14 mouse cellular contexts compared by ENCODE assay signal in genomic region chr14:24216064-24216463, GRCm38 (mm10). TPM values are rescaled to one million over a fixed set of nuclear protein-coding genes. Genes with fewer than 3 reads are reported as not detected.
DNase-seq lines count a peak whose midpoint lies in the region; ATAC-seq and TF ChIP-seq lines count a peak whose summit lies in the region.
"Had no signal": no experiment of that assay in that cellular context is flagged by ENCODE, and none has a peak within 500 bp of the region (broad histone marks: within the 10 kb centered on the region; RNA-seq: fewer than 3 reads in every experiment).

No protein-coding gene starts in this region.

- H3K9ac ChIP-seq in forebrain, embryonic 12.5 days = no peak overlapping the region
- H3K9ac ChIP-seq in forebrain, embryonic 13.5 days = no peak overlapping the region
- no peak overlapping the region for H3K9ac ChIP-seq in intestine, embryonic 16.5 days (ENCODE audit: low read depth, low read length)
- H3K9ac ChIP-seq: liver, embryonic 12.5 days had no signal

- no peaks in the 10 kb centered on the region for H3K27me3 ChIP-seq in forebrain, embryonic 12.5 days
- no peaks in the 10 kb centered on the region for H3K27me3 ChIP-seq in forebrain, embryonic 13.5 days
- H3K27me3 ChIP-seq in G1E (ENCODE audit: insufficient read depth, low read length) = peaks cover 2% of the 10 kb centered on the region; the same call in 1 of the 2 replicates
- H3K27me3 ChIP-seq in intestine, embryonic 16.5 days (replicated peaks; ENCODE audit: control insufficient read depth, insufficient read depth, low read length) = no peaks in the 10 kb centered on the region
- H3K27me3 ChIP-seq: embryonic facial prominence, embryonic 13.5 days had no signal

- 59% methylated on average over 4 of the region's 4 CpGs for WGBS in forebrain, embryonic 12.5 days
- WGBS in forebrain, embryonic 13.5 days = 60% methylated on average over 4 of the region's 4 CpGs
- 52% methylated on average over 4 of the region's 4 CpGs for WGBS in intestine, embryonic 16.5 days

- ATAC-seq in forebrain, embryonic 12.5 days (ENCODE audit: low FRiP score) = no peak
- no peak for ATAC-seq in forebrain, embryonic 13.5 days
- no peak for ATAC-seq in G1E (ENCODE audit: extremely low read depth, insufficient number of reproducible peaks, low FRiP score, poor library complexity, severe bottlenecking)
- ATAC-seq in intestine, embryonic 16.5 days = peak; percentile 53; the same call in 1 of the 2 replicates
- ATAC-seq: liver, embryonic 12.5 days had no signal

- no peak overlapping the region for H3K4me3 ChIP-seq in forebrain, embryonic 12.5 days (replicated peaks)
- no peak overlapping the region for H3K4me3 ChIP-seq in forebrain, embryonic 13.5 days
- H3K4me3 ChIP-seq in G1E (ENCODE audit: low read depth, low read length) = peak overlapping the region; percentile 35; the same call in 1 of the 2 replicates
- H3K4me3 ChIP-seq in intestine, embryonic 16.5 days (ENCODE audit: low read length) = no peak overlapping the region
- H3K4me3 ChIP-seq: embryonic facial prominence, embryonic 13.5 days; liver, embryonic 12.5 days; megakaryocyte, embryonic 14.5 days had no signal

- no peak for TF ChIP-seq CTCF in G1E (IDR thresholded peaks at IDR 0.05; ENCODE audit: low read depth, low read length)

- peak overlapping the region; percentile 31; the same call in 1 of the 2 replicates for H3K27ac ChIP-seq in forebrain, embryonic 12.5 days
- H3K27ac ChIP-seq in forebrain, embryonic 13.5 days = no peak overlapping the region
- H3K27ac ChIP-seq in intestine, embryonic 16.5 days (ENCODE audit: low read length) = no peak overlapping the region
- H3K27ac ChIP-seq: liver, embryonic 12.5 days had no signal

- peaks cover 79% of the 10 kb centered on the region for H3K4me1 ChIP-seq in forebrain, embryonic 12.5 days
- H3K4me1 ChIP-seq in forebrain, embryonic 13.5 days = peaks cover 65% of the 10 kb centered on the region
- H3K4me1 ChIP-seq in G1E (ENCODE audit: insufficient read depth, low read depth, low read length) = peaks cover 81% of the 10 kb centered on the region
- H3K4me1 ChIP-seq in intestine, embryonic 16.5 days (ENCODE audit: control insufficient read depth, insufficient read depth, low read length) = peaks cover 45% of the 10 kb centered on the region
- H3K4me1 ChIP-seq: megakaryocyte, embryonic 14.5 days had no signal

- DNase-seq in G1E (ENCODE audit: low spot score) = no peak
- peak; percentile 48 to 90 for DNase-seq in kidney, postnatal 25 days
- DNase-seq in c-Kit-positive CD71-positive TER-119-positive erythroid progenitor cells, embryonic 14.5 days (ENCODE audit: low spot score) = no peak
- DNase-seq in retina, embryonic 14.5 days (ENCODE audit: low spot score) = no peak
- DNase-seq in urinary bladder, adult 2 months (ENCODE audit: low spot score) = no peak
- DNase-seq: cerebellum, adult 11-12 months; heart, adult 11 months; heart, postnatal 36 days had no signal

- no peak overlapping the region for H3K4me2 ChIP-seq in forebrain, embryonic 12.5 days
- no peak overlapping the region for H3K4me2 ChIP-seq in forebrain, embryonic 13.5 days
- H3K4me2 ChIP-seq in intestine, embryonic 16.5 days (ENCODE audit: low read depth, low read length) = no peak overlapping the region
- H3K4me2 ChIP-seq: liver, embryonic 12.5 days had no signal

- H3K36me3 ChIP-seq in forebrain, embryonic 12.5 days (replicated peaks) = no peaks in the 10 kb centered on the region
- H3K36me3 ChIP-seq in forebrain, embryonic 13.5 days (ENCODE audit: poor library complexity, severe bottlenecking) = no peaks in the 10 kb centered on the region
- no peaks in the 10 kb centered on the region for H3K36me3 ChIP-seq in G1E (replicated peaks)
- H3K36me3 ChIP-seq in intestine, embryonic 16.5 days (ENCODE audit: control insufficient read depth, insufficient read depth, low read length) = no peaks in the 10 kb centered on the region
- H3K36me3 ChIP-seq: embryonic facial prominence, embryonic 13.5 days; liver, embryonic 12.5 days had no signal

- H3K9me3 ChIP-seq in forebrain, embryonic 12.5 days = no peaks in the 10 kb centered on the region
- H3K9me3 ChIP-seq in forebrain, embryonic 13.5 days (replicated peaks) = no peaks in the 10 kb centered on the region
- no peaks in the 10 kb centered on the region for H3K9me3 ChIP-seq in G1E (replicated peaks)
- H3K9me3 ChIP-seq in intestine, embryonic 16.5 days (ENCODE audit: control insufficient read depth, low read length) = no peaks in the 10 kb centered on the region
- H3K9me3 ChIP-seq: embryonic facial prominence, embryonic 13.5 days; liver, embryonic 12.5 days; megakaryocyte, embryonic 14.5 days had no signal

RNA-seq across cellular contexts. Expression of gene Dlg5, which starts 29.7 kb away (rescaled TPM):
- 20.9 and 22.5 TPM in 2 replicates for polyA plus RNA-seq in forebrain, embryonic 12.5 days (2016; fragmentation: Nextera tagmentation; extraction: Ambion mirVana)
- polyA plus RNA-seq in forebrain, embryonic 13.5 days (2015; fragmentation: Nextera tagmentation; extraction: Ambion mirVana) = 15.5 and 18.4 TPM in 2 replicates
- total RNA-seq in G1E (2014; fragmentation: Nextera tagmentation) (22.7 and 25.4 TPM in 2 replicates), G1E (2017) (2.4 and 3.7 TPM in 2 replicates)
- 13.6 and 13.9 TPM in 2 replicates for polyA plus RNA-seq in G1E (2012)
- 7.4 and 7.8 TPM in 2 replicates for polyA plus RNA-seq in intestine, embryonic 16.5 days (2015; fragmentation: Nextera tagmentation; extraction: Ambion mirVana)
- polyA plus RNA-seq in urinary bladder, adult 2 months (2012; rRNA removed) = 19.2 and 24.0 TPM in 2 replicates

Comparison
In these comparisons a context has a peak if more than half of its experiments do, and no peak if none do; other contexts are left out.
1. DNase-seq: peak in kidney, postnatal 25 days (2 of 2); none in G1E (single experiment), c-Kit-positive CD71-positive TER-119-positive erythroid progenitor cells, embryonic 14.5 days (single experiment), retina, embryonic 14.5 days (single experiment) and urinary bladder, adult 2 months (single experiment).